Mouse (Mus musculus) bone marrow macrophage, adult 2 months (primary cell): ENCODE data around the gene Mcoln1.

Experiments
- CTCF ChIP-seq: IDR thresholded peaks from 2 replicates; pipeline ENCODE4 v1.5.1; 2012; ENCODE audit warnings: low read depth, mild to moderate bottlenecking, low read length, moderate library complexity
- POLR2A ChIP-seq: IDR thresholded peaks from 2 replicates; pipeline ENCODE4 v1.6.1; 2012; ENCODE audit warnings: mild to moderate bottlenecking, low read depth, low read length, borderline replicate concordance

GRCm38 (mm10) chr8:3470562-3470961, 29.7 kb upstream of the Mcoln1 start, which contains the start of gene Tex45:
- TF ChIP-seq POLR2A, result no peak
- TF ChIP-seq CTCF, result no peak
